10 mouse cellular contexts compared by ENCODE assay signal in genomic region chr1:131199118-131199821, GRCm38 (mm10). TPM values are rescaled to one million over a fixed set of nuclear protein-coding genes. Genes with fewer than 3 reads are reported as not detected.
DNase-seq lines count a peak whose midpoint lies in the region; ATAC-seq and TF ChIP-seq lines count a peak whose summit lies in the region.
"Had no signal": no experiment of that assay in that cellular context is flagged by ENCODE, and none has a peak within 500 bp of the region (broad histone marks: within the 10 kb centered on the region; RNA-seq: fewer than 3 reads in every experiment).

No protein-coding gene starts in this region.

- in situ Hi-C loops in CH12.LX (cut with MboI; ENCODE audit: low pct_ligation_motif_present, low pct_unique_long_range_greater_than_20kb, low sequenced_read_pairs) = no loop called here

- H3K79me2 ChIP-seq in CH12.LX (replicated peaks; ENCODE audit: control insufficient read depth, extremely low read depth, insufficient read depth, poor library complexity, severe bottlenecking) = peaks cover 10% of the 10 kb centered on the region

- peaks cover 45% of the 10 kb centered on the region for H3K4me1 ChIP-seq in heart, embryonic 13.5 days
- peaks cover 32 to 72% of the 10 kb centered on the region in 2 experiments for H3K4me1 ChIP-seq in CH12.LX (ENCODE audit: control insufficient read depth in 1 of 2, insufficient read depth in 2 of 2)
- H3K4me1 ChIP-seq in forebrain, postnatal 0 days (ENCODE audit: insufficient read depth) = no peaks in the 10 kb centered on the region
- H3K4me1 ChIP-seq: neural tube, embryonic 13.5 days had no signal

- no peak for TF ChIP-seq CTCF in CH12.LX (conservative IDR thresholded peaks at IDR 0.05 in 1 of 2, IDR thresholded peaks at IDR 0.05 in 1 of 2; ENCODE audit: low read depth in 2 of 2, low read length in 2 of 2)
- no peak for TF ChIP-seq CTCF in forebrain, postnatal 0 days (IDR thresholded peaks at IDR 0.05; ENCODE audit: low read depth)

- H3K27me3 ChIP-seq in heart, embryonic 13.5 days (replicated peaks) = no peaks in the 10 kb centered on the region
- H3K27me3 ChIP-seq in CH12.LX (replicated peaks) = no peaks in the 10 kb centered on the region
- no peaks in the 10 kb centered on the region for H3K27me3 ChIP-seq in forebrain, postnatal 0 days (ENCODE audit: insufficient read depth, low read length)
- H3K27me3 ChIP-seq: neural tube, embryonic 13.5 days had no signal

- WGBS in heart, embryonic 13.5 days = 79% methylated on average over 18 of the region's 18 CpGs
- WGBS in forebrain, postnatal 0 days = 76% methylated on average over 18 of the region's 18 CpGs

- H3K4me2 ChIP-seq in heart, embryonic 13.5 days = no peak overlapping the region
- H3K4me2 ChIP-seq in CH12.LX (ENCODE audit: insufficient read depth, low read depth, poor library complexity, severe bottlenecking) = peak overlapping the region; percentile 96
- H3K4me2 ChIP-seq in forebrain, postnatal 0 days (ENCODE audit: low read depth) = no peak overlapping the region
- H3K4me2 ChIP-seq: neural tube, embryonic 13.5 days had no signal

- no peaks in the 10 kb centered on the region for H3K9me3 ChIP-seq in heart, embryonic 13.5 days
- H3K9me3 ChIP-seq in CH12.LX (replicated peaks; ENCODE audit: low read length) = no peaks in the 10 kb centered on the region
- no peaks in the 10 kb centered on the region for H3K9me3 ChIP-seq in forebrain, postnatal 0 days (ENCODE audit: low read length)
- H3K9me3 ChIP-seq: G1E; neural tube, embryonic 13.5 days had no signal

- no peak overlapping the region for H3K9ac ChIP-seq in heart, embryonic 13.5 days
- H3K9ac ChIP-seq in CH12.LX (ENCODE audit: insufficient read depth, low read depth) = peak overlapping the region; percentile 81
- no peak overlapping the region for H3K9ac ChIP-seq in forebrain, postnatal 0 days
- H3K9ac ChIP-seq: neural tube, embryonic 13.5 days had no signal

- peak overlapping the region; percentile 8; the same call in 1 of the 2 replicates for H3K4me3 ChIP-seq in heart, embryonic 13.5 days
- peak overlapping the region; percentile 59 to 65 (median 65) for H3K4me3 ChIP-seq in CH12.LX (replicated peaks in 1 of 3; ENCODE audit: low read depth in 2 of 3, low read length in 2 of 3, poor library complexity in 1 of 3)
- H3K4me3 ChIP-seq in forebrain, postnatal 0 days (ENCODE audit: low read depth, low read length) = no peak overlapping the region
- H3K4me3 ChIP-seq: neural tube, embryonic 13.5 days had no signal

- no peak for TF ChIP-seq RAD21 in CH12.LX (IDR thresholded peaks at IDR 0.05; ENCODE audit: low read depth, low read length)

- H3K36me3 ChIP-seq in heart, embryonic 13.5 days = no peaks in the 10 kb centered on the region; the same call in 1 of the 2 replicates
- H3K36me3 ChIP-seq in CH12.LX (replicated peaks in 1 of 2; ENCODE audit: control insufficient read depth in 1 of 2, insufficient read depth in 1 of 2, low read length in 1 of 2) = peaks cover 9 to 28% of the 10 kb centered on the region in 2 experiments
- H3K36me3 ChIP-seq in forebrain, postnatal 0 days (ENCODE audit: insufficient read depth) = no peaks in the 10 kb centered on the region
- H3K36me3 ChIP-seq: G1E; neural tube, embryonic 13.5 days had no signal

- no peak overlapping the region for H3K27ac ChIP-seq in heart, embryonic 13.5 days (replicated peaks)
- no peak overlapping the region for H3K27ac ChIP-seq in CH12.LX (ENCODE audit: insufficient read depth, low read depth)
- no peak overlapping the region for H3K27ac ChIP-seq in forebrain, postnatal 0 days (ENCODE audit: low read depth, low read length)
- H3K27ac ChIP-seq: neural tube, embryonic 13.5 days had no signal

- no peak for TF ChIP-seq POLR2A in CH12.LX (IDR thresholded peaks at IDR 0.05; ENCODE audit: low read depth, low read length)

- ATAC-seq in heart, embryonic 13.5 days (ENCODE audit: extremely low read depth, insufficient number of reproducible peaks, low FRiP score, low TSS enrichment) = no peak
- ATAC-seq in granulocyte monocyte progenitor cell, adult 5-6 weeks (replicated peaks; ENCODE audit: poor library complexity, severe bottlenecking) = peak; percentile 62
- no peak for ATAC-seq in forebrain, postnatal 0 days

- intact Hi-C loops in heart, postnatal 14 days (cut with DNase I) = no loop called here

- no peak for TF ChIP-seq EP300 in CH12.LX (IDR thresholded peaks at IDR 0.05; ENCODE audit: low read length)

- dilution Hi-C loops in CH12.LX (cut with MboI; ENCODE audit: extremely low pct_ligation_motif_present, extremely low pct_unique_long_range_greater_than_20kb, low sequenced_read_pairs) = no loop called here

- no peak for DNase-seq in heart, postnatal 14 days
- DNase-seq in CH12.LX (ENCODE audit: extremely low read depth) = peak; percentile 56
- DNase-seq in monocyte, adult 2 months (ENCODE audit: low read depth in 1 of 2, low spot score in 2 of 2) = peak; percentile 56 to 67
- no peak for DNase-seq in forebrain, postnatal 0 days
- no peak for DNase-seq in right cerebral cortex, postnatal 36 days (ENCODE audit: low spot score in 2 of 2)
- DNase-seq in adrenal gland, adult 8-10 months = no peak

TF ChIP-seq in CH12.LX, 34 proteins besides CTCF, POLR2A, EP300 and RAD21:
- TF ChIP-seq MAX (IDR thresholded peaks at IDR 0.05; ENCODE audit: low read length) = no peak
- TF ChIP-seq KAT2A (IDR thresholded peaks at IDR 0.05; ENCODE audit: insufficient replicate concordance, low read length) = no peak
- TF ChIP-seq SMC3 (IDR thresholded peaks at IDR 0.05; ENCODE audit: low read depth, low read length) = no peak
- no peak for TF ChIP-seq JUN (IDR thresholded peaks at IDR 0.05; ENCODE audit: insufficient read depth, low read depth, low read length)
- peak; percentile 12; the same call in 1 of the 2 replicates for TF ChIP-seq TCF12 (IDR thresholded peaks at IDR 0.05; ENCODE audit: low read depth, low read length)
- TF ChIP-seq NELFE (IDR thresholded peaks at IDR 0.05; ENCODE audit: low read depth, low read length) = 0 out of 2 replicates have a peak, but pooled peaks have one; percentile 34
- TF ChIP-seq CHD1 (IDR thresholded peaks at IDR 0.05; ENCODE audit: low read depth, low read length) = 0 out of 2 replicates have a peak, but pooled peaks have one; percentile 36
- no peak for TF ChIP-seq ZC3H11A (IDR thresholded peaks at IDR 0.05; ENCODE audit: low read depth, low read length)
- peak; percentile 65 for TF ChIP-seq ELF1 (IDR thresholded peaks at IDR 0.05; ENCODE audit: low read depth, low read length)
- no peak for TF ChIP-seq MAZ (IDR thresholded peaks at IDR 0.05; ENCODE audit: low read depth, low read length)
- TF ChIP-seq MYC (IDR thresholded peaks at IDR 0.05; ENCODE audit: low read depth, low read length) = no peak
- peak; percentile 55 for TF ChIP-seq MXI1 (IDR thresholded peaks at IDR 0.05; ENCODE audit: low read depth, low read length)
- TF ChIP-seq IRF4 (IDR thresholded peaks at IDR 0.05; ENCODE audit: low read depth, low read length) = no peak
- no peak for TF ChIP-seq USF1 (IDR thresholded peaks at IDR 0.05; ENCODE audit: low read depth, low read length)
- peak; percentile 9; the same call in 1 of the 2 replicates for TF ChIP-seq UBTF (IDR thresholded peaks at IDR 0.05; ENCODE audit: low read depth, low read length)
- TF ChIP-seq ZKSCAN1 (IDR thresholded peaks at IDR 0.05; ENCODE audit: borderline replicate concordance, low read depth, low read length) = no peak
- TF ChIP-seq MEF2A (IDR thresholded peaks at IDR 0.05; ENCODE audit: borderline replicate concordance, low read depth, low read length) = peak; percentile 45
- peak; percentile 68 for TF ChIP-seq BHLHE40 (IDR thresholded peaks at IDR 0.05; ENCODE audit: low read depth, low read length)
- TF ChIP-seq MAFK (IDR thresholded peaks at IDR 0.05; ENCODE audit: insufficient replicate concordance, low read length) = no peak
- no peak for TF ChIP-seq JUND (conservative IDR thresholded peaks at IDR 0.05; ENCODE audit: low read depth, low read length)
- no peak for TF ChIP-seq USF2 (conservative IDR thresholded peaks at IDR 0.05; ENCODE audit: low read depth, low read length)
- TF ChIP-seq CHD2 (IDR thresholded peaks at IDR 0.05; ENCODE audit: low read length) = no peak
- TF ChIP-seq ETS1 (conservative IDR thresholded peaks at IDR 0.05; ENCODE audit: low read depth, low read length) = no peak
- TF ChIP-seq ZMIZ1 (IDR thresholded peaks at IDR 0.05; ENCODE audit: low read depth, low read length) = 0 out of 2 replicates have a peak, but pooled peaks have one; percentile 16

RNA-seq across cellular contexts. Expression of gene Rassf5, which starts 45.8 kb away (rescaled TPM):
- 14.9 and 18.2 TPM in 2 replicates for polyA plus RNA-seq in heart, embryonic 13.5 days (2015; fragmentation: Nextera tagmentation; extraction: Ambion mirVana)
- total RNA-seq in heart, postnatal 14 days (2021) = 1 to 10 TPM; 2.4 to 5.1 TPM
- total RNA-seq in CH12.LX (2012; rRNA removed) = 11.2 and 11.5 TPM in 2 replicates
- 16.3 and 18.4 TPM in 2 replicates for total RNA-seq in CH12.LX (2014; rRNA removed)
- polyA plus RNA-seq in CH12.LX (2012; ENCODE audit: insufficient read length, low read depth) = 29.7 and 32.1 TPM in 2 replicates
- 48.5 and 59.1 TPM in 2 replicates for total RNA-seq in granulocyte monocyte progenitor cell, adult 5-6 weeks (2014; fragmentation: Nextera tagmentation)
- total RNA-seq in granulocyte monocyte progenitor cell, adult 5-6 weeks (2017) = 48.9 and 52.7 TPM in 2 replicates
- 2.2 and 6.7 TPM in 2 replicates for total RNA-seq in forebrain, postnatal 0 days (2014; rRNA removed)
- polyA plus RNA-seq in forebrain, postnatal 0 days (2015; fragmentation: Nextera tagmentation; extraction: Ambion mirVana) = 1.6 and 2.7 TPM in 2 replicates
- total RNA-seq in adrenal gland, adult 8-10 months (2022) = 10 to 100 TPM; 13.1 to 23.8 (median 20.7) TPM

RNA-seq across cellular contexts. Expression of gene Eif2d, which starts 46.3 kb away (rescaled TPM):
- polyA plus RNA-seq in heart, embryonic 13.5 days (2015; fragmentation: Nextera tagmentation; extraction: Ambion mirVana) = 41.1 and 47.1 TPM in 2 replicates
- total RNA-seq in heart, postnatal 14 days (2021) = 10 to 100 TPM; 36.4 to 38.2 TPM
- total RNA-seq in CH12.LX (2012; rRNA removed) = 48.8 and 53.0 TPM in 2 replicates
- total RNA-seq in CH12.LX (2014; rRNA removed) = 41.0 and 46.9 TPM in 2 replicates
- polyA plus RNA-seq in CH12.LX (2012; ENCODE audit: insufficient read length, low read depth) = 57.2 and 64.3 TPM in 2 replicates
- total RNA-seq in granulocyte monocyte progenitor cell, adult 5-6 weeks (2014; fragmentation: Nextera tagmentation) = 43.3 and 44.9 TPM in 2 replicates
- 17.1 and 25.6 TPM in 2 replicates for total RNA-seq in granulocyte monocyte progenitor cell, adult 5-6 weeks (2017)
- 38.5 and 41.6 TPM in 2 replicates for total RNA-seq in forebrain, postnatal 0 days (2014; rRNA removed)
- polyA plus RNA-seq in forebrain, postnatal 0 days (2015; fragmentation: Nextera tagmentation; extraction: Ambion mirVana) = 49.3 and 49.8 TPM in 2 replicates
- total RNA-seq in adrenal gland, adult 8-10 months (2022) = 10 to 100 TPM; 44.9 to 56.7 (median 50.0) TPM

Comparison
In these comparisons a context has a peak if more than half of its experiments do, and no peak if none do; other contexts are left out.
1. DNase-seq: peak in CH12.LX (single experiment) and monocyte, adult 2 months (2 of 2); none in heart, postnatal 14 days (0 of 2), forebrain, postnatal 0 days (single experiment), right cerebral cortex, postnatal 36 days (0 of 2) and adrenal gland, adult 8-10 months (single experiment).